Mouse (Mus musculus) adrenal gland, adult 8-10 months (tissue): ENCODE data around the gene Ccdc9b. TPM values are rescaled to one million over a fixed set of nuclear protein-coding genes. Genes with fewer than 3 reads are reported as not detected.

Experiments used
- DNase-seq: peaks from one replicate; pipeline ENCODE4 v3.0.0; 2022
- total RNA-seq, 4 experiments: library from RNA; stranded (reverse); gene quantifications; 2 replicates each; pipeline ENCODE4 v1.2.4; 2022

Gene Ccdc9b
- total RNA-seq, 4 experiments from 2014 or later, result 5.3 to 18.8 (median 11.2) TPM

- DNase-seq, result no peak
Measured at GRCm38 (mm10) chr2:118776295-118776694, 13.8 kb upstream of the Ccdc9b start.

DNA sequence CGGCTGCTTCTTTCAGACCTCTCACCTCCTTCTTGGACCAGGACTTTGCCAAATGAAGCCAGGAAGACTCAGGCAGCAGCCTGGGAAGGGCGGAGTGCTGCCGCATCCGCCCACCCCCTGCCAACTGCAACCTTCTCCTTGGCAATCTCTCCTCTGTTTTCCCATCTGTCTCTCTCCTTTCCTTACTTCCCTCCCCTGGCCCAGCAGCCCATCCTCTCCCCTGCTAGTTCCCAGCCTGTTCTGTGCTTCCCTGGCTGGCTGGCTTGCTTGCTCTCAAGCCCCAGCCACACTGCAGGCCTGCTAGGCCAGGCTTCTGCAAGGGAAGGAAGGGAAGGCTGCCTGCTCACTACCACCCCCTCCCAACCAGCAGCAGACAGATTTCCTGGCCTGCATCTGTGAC is 13.4 kb upstream of the Ccdc9b start:
- DNase-seq, result no peak

GRCm38 (mm10) chr2:118775396-118775795 is 12.9 kb upstream of the Ccdc9b start:
- DNase-seq, result no peak

GRCm38 (mm10) chr2:118774536-118774935 is 12.1 kb upstream of the Ccdc9b start:
- no peak for DNase-seq

DNA sequence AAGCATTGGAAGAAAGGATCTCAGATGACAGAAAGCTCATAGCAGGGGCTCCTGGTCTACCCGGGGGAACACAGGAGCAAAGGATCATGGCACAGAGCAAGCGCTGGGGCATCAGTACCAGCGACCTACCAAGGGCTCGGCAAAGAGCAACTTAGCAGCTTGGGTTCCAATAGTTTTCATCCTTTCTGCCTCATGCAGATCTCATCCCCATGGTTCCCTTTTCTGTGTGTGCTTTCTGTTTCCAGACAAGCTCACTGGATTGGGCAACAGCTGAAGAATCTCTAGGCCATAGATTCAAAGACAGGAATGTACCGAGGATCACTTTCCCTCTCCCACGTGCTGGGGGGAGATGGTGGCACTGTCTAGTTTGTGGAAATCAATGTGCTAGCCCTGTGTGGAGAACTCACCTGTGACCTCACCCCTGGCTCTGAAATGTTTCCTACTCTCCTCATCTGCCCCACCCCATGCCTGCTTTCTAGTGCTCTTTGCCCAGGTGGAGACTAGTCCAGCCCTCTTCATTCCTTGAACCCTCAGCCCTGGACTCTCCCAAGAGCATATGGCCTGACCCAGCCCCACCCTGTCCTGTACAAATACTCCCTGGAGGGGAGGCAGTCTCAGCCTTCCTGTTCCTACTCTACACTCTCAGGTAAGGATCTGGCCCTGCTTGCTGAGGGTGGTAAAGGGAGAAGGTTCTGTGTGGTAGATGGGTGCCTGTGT is 9.9 kb upstream of the Ccdc9b start, which contains the start of gene Phgr1:
TSS of gene Phgr1 (plus strand) at position 612 of the 717 bp plus-strand sequence.
- DNase-seq, result no peak

DNA sequence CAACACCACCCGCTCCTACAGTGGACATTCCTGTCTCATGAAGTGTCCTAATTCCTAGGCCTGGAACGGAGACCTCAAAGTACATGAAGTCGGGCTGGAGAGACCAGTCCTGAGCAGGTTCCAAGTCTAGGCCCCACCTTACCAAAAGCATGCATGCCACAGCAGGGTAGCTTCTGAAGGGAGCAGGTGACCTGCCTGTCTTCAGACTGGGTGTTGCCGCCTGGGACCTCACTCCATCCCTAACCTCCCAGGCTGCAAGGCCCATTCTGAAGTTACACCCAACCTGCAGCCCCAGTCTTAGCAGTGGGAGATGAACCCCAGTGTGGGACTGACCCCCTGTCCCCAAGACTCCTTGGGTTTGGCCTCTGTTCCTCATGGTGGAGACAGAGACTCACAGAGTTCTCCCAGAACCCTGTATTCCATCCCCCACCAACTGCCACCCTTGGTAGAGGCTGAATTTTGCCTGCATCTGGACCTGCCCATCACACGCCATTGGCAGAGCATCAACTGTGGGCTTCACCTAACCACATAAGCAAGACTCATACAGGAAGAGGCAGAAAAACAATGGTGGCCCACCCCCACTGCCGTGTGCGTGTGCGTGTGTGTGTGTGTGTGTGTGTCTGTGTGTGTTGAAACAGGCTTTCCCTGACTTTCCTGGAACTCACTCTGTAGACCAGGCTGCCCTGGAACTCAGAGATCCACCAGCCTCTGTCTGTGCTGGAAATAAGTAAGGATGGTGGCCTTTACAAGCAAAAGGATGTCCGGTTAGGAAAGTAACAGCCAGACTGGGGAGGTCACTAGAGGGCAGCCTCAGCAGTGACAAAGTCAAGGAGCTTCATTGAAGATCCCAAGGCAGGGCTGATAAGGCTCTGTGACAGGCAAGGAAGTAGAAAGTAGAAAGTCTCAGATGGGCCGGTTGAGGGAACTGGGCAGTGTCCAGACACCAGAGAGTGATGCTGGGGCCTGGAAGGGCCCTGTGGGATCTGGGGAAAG is 3.9 kb upstream of the Ccdc9b start:
- DNase-seq, result no peak

- no peak for DNase-seq
Measured at GRCm38 (mm10) chr2:118764875-118765274, 2.4 kb upstream of the Ccdc9b start.

DNA sequence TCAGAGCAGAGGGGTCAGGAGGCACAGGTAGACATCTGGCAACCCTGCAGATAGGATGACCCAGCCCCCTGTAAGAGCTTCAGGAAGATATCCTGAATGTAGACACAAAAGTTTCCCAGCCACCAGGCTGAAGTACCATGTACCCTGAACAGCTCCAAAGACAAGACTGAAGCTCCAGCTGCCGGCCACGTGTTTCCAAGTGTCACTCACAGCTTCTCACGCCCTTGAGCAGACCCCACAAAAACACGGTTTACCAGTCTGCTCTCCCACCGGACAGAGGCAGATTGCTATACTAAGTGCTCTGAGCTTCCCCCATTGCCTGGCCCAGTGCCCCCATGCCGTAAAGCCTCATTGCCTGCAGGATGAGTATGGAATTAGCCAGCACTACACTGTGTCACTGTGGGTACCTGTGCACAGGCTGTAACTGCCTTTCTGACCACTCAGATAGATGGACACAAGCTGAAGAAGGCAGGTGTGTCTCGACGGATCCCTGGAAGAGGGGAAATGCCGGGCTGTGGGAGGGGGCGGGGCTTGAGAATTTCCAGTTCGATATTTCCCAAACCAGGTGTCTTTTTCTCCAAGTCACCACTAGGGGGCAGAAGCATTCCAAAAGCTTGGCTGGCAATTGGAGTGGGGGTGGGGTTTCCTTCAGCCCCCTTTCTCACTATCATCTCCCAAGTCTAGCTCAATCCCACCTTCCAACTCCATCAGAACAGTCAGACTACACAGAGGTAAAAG is 1.8 kb upstream of the Ccdc9b start:
- no peak for DNase-seq

DNA sequence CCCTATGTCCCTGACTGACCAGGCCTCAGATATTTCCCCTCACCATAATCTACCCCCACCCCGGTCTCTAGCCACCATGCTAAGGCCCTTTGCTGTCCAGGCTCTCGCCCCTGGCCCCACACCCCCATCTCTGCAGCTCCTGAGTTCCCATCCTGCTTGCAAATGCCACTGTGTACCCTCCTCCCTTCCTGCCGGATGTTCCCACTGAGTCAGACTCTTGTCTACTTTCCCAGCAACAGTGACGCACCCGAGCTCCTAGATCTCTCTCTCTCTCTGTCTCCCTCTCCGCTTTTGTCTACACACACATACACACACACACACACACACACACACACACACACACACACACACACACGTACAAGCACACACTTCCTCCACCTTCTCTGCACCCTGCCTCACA is 1.0 kb upstream of the Ccdc9b start:
- DNase-seq, result no peak

DNA sequence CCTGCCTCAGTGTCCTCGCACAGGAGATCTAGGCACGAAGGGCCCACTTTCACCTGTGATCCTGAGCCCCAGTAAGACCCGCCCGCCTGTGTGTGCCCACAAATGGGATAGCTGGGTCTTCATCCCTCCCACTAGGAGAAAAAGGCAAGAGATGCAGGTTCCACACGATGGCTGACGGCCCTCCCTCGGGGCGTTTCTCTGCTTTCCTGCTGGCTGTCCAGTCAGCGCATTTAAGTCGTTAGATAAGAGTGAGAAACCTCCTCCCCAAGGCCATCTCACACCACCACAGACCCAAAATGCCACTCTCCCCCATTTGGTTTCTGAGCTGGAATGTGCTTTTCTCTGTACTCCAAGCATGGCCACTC is 305 bp upstream of the Ccdc9b start:
- DNase-seq, result no peak

DNA sequence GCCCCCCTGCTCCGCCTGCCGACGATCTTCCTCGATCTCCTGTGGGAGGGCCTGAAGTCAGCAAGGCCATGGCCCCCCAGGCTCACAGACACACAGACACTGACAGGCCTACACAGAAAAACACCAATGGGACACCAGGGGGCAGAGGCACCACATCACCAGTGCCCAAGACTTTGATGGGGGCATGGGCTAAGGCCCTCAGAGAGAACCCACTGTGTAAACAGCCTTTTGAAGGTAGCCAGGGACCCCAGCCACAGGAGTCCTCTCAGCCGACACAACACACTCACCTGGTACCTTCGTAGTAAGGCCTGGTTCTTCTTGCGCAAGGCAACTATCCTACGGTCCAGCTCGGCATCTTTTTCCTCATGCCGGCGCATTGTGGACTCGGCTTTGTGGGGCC is 1.1 kb downstream of the Ccdc9b start:
- no peak for DNase-seq

- DNase-seq, result no peak
Measured at GRCm38 (mm10) chr2:118760311-118761025, 2.0 kb downstream of the Ccdc9b start.

DNA sequence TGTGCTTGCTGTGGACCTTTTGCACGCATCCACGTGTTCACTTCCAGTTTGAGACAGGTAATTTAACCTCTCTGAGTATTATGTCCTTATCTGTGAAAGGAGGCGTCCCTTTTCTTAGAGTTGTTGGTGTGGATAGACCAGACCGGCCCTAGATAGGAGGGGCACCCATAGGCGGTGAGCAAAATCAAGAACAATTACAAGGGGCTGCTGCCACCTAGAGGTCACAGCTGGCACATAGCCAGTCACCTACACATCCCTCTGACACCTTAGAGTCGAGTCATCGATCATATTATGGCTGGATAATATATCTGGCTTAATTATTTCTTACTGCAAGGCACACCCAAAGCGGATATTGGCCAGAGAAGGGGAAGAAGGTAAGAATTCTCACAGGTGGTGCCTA is 2.6 kb downstream of the Ccdc9b start:
- no peak for DNase-seq

DNA sequence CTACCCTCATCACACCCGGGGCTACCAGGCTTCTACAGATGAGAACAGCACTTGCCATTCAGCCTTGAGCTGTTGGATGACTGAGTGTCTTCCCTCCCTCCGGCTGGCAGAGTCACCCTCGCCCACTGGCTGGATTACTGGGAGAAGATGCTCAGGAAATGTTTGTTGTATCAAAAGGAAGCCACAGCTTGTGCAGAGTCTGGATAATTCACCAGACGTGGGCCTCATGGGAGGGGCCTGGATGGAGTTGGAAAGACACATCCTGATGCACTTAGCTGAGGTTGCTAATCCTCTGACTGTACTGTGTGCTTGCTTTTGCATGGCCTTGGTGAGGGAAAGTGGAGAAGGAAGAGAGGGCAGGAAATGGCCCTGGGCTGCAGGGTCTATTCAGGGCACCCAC is 6.4 kb downstream of the Ccdc9b start:
- DNase-seq, result no peak

- no peak for DNase-seq
Measured at GRCm38 (mm10) chr2:118755407-118755806, 7.1 kb downstream of the Ccdc9b start.

- no peak for DNase-seq
Measured at GRCm38 (mm10) chr2:118754143-118754542, 8.3 kb downstream of the Ccdc9b start.

GRCm38 (mm10) chr2:118752792-118753108 is 9.7 kb downstream of the Ccdc9b start:
- no peak for DNase-seq

GRCm38 (mm10) chr2:118751896-118752791 is 10.3 kb downstream of the Ccdc9b start:
- no peak for DNase-seq

DNA sequence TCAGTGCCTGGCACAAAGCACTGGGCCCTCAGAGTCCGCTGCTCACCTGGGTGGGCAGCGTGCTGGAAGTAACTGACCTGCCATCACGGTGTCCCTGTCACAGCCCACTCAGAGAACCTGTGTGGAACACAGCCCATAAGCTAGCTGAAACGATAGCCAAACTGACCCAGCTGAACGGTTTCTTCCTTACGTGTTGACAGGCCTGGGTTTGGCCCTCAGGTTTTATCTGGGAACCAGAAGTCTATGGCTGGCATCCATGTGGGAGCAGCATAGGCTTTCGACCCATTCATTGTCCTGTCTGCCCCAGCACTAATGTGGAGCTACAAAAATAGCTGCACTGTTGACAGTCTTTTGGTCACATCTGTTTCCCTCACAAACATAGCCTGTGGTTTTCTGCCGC is 12.0 kb downstream of the Ccdc9b start:
- DNase-seq, result no peak

DNA sequence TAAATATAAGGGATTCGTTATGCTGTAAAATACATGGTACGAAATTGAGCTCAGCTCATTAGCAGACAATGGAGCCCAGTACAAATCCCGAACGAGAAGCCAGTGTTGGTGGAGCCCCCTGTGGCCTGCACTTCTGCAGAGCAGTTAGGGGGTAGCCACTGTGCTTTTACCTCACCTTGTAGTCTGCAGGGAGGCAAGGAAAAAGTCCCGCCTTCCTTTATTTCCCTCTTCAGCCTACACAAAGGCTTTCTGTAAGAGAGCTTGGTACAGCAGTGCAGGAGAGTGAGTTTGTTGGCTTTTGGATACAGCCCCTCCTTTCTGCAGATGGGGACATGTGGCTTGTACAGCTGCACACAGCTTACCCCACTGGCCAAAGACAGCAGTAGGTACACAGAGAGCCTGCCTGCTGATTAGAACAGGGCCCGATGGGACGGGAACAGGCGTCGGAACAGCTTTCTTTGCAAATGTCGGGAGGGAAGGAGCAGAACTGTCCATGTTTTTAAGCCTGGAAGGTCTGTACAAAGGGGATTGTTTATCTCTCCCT is 13.0 kb downstream of the Ccdc9b start:
- DNase-seq, result no peak
